Mouse (Mus musculus) kidney, adult 2 months (tissue): ENCODE results near the gene Senp7. TPM values are rescaled to one million over a fixed set of nuclear protein-coding genes. Genes with fewer than 3 reads are reported as not detected.

ENCODE experiments used
- DNase-seq: peaks from one replicate; pipeline ENCODE4 v3.0.0; 2021
- H3K27ac ChIP-seq: fragments of 200-500 bp; 2 replicates; pipeline ENCODE4 v1.5.1; 2012; ENCODE audit warnings: low read depth, low read length, control low read depth, inconsistent platforms; ENCODE audit not compliant: insufficient read depth
- H3K27me3 ChIP-seq: fragments of 200-500 bp; replicated peaks from 2 replicates; pipeline ENCODE4 v1.6.1; 2012; ENCODE audit warnings: mild to moderate bottlenecking, moderate library complexity, low read length, inconsistent platforms; ENCODE audit not compliant: control insufficient read depth, insufficient read depth
- H3K36me3 ChIP-seq: fragments of 200-500 bp; 2 replicates; pipeline ENCODE4 v1.6.1; 2012; ENCODE audit warnings: mild to moderate bottlenecking, moderate library complexity, low read length, inconsistent platforms; ENCODE audit not compliant: control insufficient read depth, insufficient read depth
- H3K4me1 ChIP-seq: fragments of 200-500 bp; 2 replicates; pipeline ENCODE4 v1.6.1; 2011; ENCODE audit warnings: low read length; ENCODE audit not compliant: control insufficient read depth, insufficient read depth
- H3K4me3 ChIP-seq: fragments of 200-500 bp; 2 replicates; pipeline ENCODE4 v1.5.1; 2011; ENCODE audit warnings: mild to moderate bottlenecking, low read depth, low read length, control low read depth; ENCODE audit not compliant: insufficient read depth
- CTCF ChIP-seq: fragments of 200-500 bp; conservative IDR thresholded peaks from 2 replicates; pipeline ENCODE4 v1.5.1; 2011; ENCODE audit warnings: low read depth, mild to moderate bottlenecking, control low read depth, low read length, moderate library complexity, mixed read lengths; ENCODE audit not compliant: insufficient read depth, insufficient read length
- POLR2A ChIP-seq: fragments of 200-500 bp; IDR thresholded peaks from one replicate; pipeline ENCODE4 v1.6.1; 2011; ENCODE audit warnings: low read depth, low read length, control low read depth
- WGBS: fragments of 180-500 bp; shearing (Covaris S2); methylation state at CpG from one replicate; pipeline ENCODE4 v1.1.7; 2018; 5-methylcytosine and 5-hydroxymethylcytosine counted together
- polyA plus RNA-seq: library from polyadenylated mRNA; depleted of rRNA; stranded (reverse); fragments of >200 nt; gene quantifications from 2 replicates; pipeline ENCODE4 v1.2.3, GENCODE M21; 2012; rRNA removed

Gene Senp7
- polyA plus RNA-seq, 1 experiment: 3.1 TPM

DNA sequence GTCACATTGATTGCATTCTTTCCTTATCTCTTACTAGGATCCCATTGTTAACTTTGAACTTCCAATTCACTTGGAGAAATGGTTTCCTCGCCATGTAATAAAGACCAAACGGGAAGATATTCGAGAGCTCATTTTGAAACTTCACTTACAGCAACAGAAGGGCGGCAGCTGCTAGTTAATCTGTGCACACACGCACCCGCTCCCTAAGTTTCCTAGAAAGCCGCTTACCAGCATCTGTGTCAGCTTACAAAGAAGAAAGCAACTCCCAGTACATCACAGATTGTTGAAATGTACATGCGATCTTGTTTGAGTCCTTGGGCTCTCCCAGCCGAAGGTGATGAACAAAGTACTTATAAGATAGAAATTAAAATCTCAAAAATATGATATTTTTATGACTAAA lies 140.1 kb downstream of the Senp7 start:
- no peak overlapping the region for H3K27ac ChIP-seq
- no peaks in the 10 kb centered on the region for H3K4me1 ChIP-seq
- no peaks in the 10 kb centered on the region for H3K27me3 ChIP-seq
- H3K36me3 ChIP-seq: peaks cover 5% of the 10 kb centered on the region
- WGBS: 92% methylated on average over 9 of the region's 9 CpGs
- TF ChIP-seq POLR2A: no peak
- TF ChIP-seq CTCF: no peak
- no peak overlapping the region for H3K4me3 ChIP-seq
- DNase-seq: no peak

DNA sequence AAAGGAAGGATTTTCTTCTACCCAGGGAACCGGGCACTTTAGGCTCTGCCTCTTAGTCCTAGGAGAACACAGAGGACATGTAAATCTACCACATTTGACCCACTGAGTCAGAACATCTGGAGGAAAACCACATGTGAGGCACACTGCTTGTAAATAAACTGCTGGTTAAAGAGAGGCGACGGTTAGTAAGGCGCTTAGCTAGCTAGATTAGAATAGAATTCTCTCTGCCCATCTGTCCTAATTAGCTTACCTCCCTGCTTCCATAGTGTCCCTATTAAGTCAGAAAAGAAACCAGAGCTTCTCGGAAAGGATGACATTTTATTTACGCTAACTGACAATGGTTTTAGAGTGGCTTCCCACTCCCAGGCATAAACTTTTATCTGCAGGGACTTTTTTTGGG lies 155.9 kb downstream of the Senp7 start, which contains the start of gene Impg2:
TSS of gene Impg2 (plus strand) at position 263 of the 400 bp plus-strand sequence.
- TF ChIP-seq POLR2A: no peak
- no peak for TF ChIP-seq CTCF
- Histone ChIP-seq H3K36me3 (no peaks in the 10 kb centered on the region), H3K4me3 (no peak within 1 kb of the TSS), H3K27ac (no peak within 1 kb of the TSS), H3K27me3 (no peaks in the 10 kb centered on the region), H3K4me1 (no peaks in the 10 kb centered on the region)
- no peak for DNase-seq
- WGBS: 62% methylated on average over 6 of the region's 6 CpGs

- TF ChIP-seq CTCF (no peak), POLR2A (no peak)
- H3K27me3 ChIP-seq: no peaks in the 10 kb centered on the region
- 29% methylated on average over 3 of the region's 3 CpGs for WGBS
- no peak overlapping the region for H3K4me3 ChIP-seq
- peak; percentile 25 for DNase-seq
- no peaks in the 10 kb centered on the region for H3K36me3 ChIP-seq
- H3K4me1 ChIP-seq: no peaks in the 10 kb centered on the region
- no peak overlapping the region for H3K27ac ChIP-seq
Observed at GRCm38 (mm10) chr16:56212740-56213139, 164.6 kb downstream of the Senp7 start.

- DNase-seq: no peak
- TF ChIP-seq POLR2A (no peak), CTCF (no peak)
- no peak overlapping the region for H3K4me3 ChIP-seq
- H3K36me3 ChIP-seq: no peaks in the 10 kb centered on the region
- H3K4me1 ChIP-seq: no peaks in the 10 kb centered on the region
- H3K27me3 ChIP-seq: no peaks in the 10 kb centered on the region
- H3K27ac ChIP-seq: no peak overlapping the region
Observed at GRCm38 (mm10) chr16:56227686-56228085, 179.5 kb downstream of the Senp7 start.

- H3K36me3 ChIP-seq: no peaks in the 10 kb centered on the region
- H3K4me1 ChIP-seq: no peaks in the 10 kb centered on the region
- DNase-seq: no peak
- H3K4me3 ChIP-seq: no peak overlapping the region
- WGBS: 36% methylated on average over 2 of the region's 2 CpGs
- TF ChIP-seq POLR2A (no peak), CTCF (no peak)
- H3K27ac ChIP-seq: no peak overlapping the region
- no peaks in the 10 kb centered on the region for H3K27me3 ChIP-seq
Observed at GRCm38 (mm10) chr16:56229455-56229854, 181.3 kb downstream of the Senp7 start.

DNA sequence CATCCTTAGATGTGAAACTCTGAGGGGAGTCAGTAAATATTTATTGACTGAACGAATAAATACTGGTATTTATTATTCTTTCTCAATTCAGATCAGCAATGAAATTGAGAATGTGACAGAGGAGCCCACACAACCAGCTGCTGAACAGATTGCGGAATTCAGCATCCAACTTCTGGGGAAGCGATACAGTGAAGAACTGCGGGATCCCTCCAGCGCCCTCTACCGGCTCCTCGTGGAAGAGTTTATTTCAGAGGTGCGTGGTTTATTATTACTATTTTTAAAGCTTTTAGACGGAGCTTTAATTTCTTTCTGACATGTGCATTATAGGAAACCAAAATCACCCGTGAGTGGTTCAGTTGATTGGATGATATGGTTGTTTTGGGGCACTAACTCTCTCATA lies 183.2 kb downstream of the Senp7 start:
- DNase-seq: no peak

DNA sequence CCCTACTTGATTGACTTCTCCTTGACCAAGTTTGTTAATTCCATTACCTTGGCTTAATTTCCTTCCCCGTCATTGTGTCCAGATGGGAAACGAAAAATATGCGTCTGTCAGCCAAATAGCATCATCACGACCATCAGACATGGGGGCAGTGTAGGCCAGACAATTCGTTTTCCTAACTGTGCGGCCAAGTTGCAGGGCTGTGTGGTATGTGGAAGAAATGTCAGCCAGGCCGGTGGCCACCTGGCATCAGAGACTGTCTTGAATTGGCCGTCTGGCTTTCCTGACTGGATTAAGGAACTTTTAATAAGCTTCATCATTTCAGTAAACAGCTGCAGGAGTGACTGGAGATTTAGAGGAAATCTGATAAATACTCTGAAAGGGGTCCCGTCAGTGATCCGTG lies 184.6 kb downstream of the Senp7 start:
- Histone ChIP-seq H3K36me3 (no peaks in the 10 kb centered on the region), H3K27me3 (no peaks in the 10 kb centered on the region), H3K4me1 (no peaks in the 10 kb centered on the region), H3K27ac (no peak overlapping the region), H3K4me3 (no peak overlapping the region)
- 69% methylated on average over 10 of the region's 10 CpGs for WGBS
- no peak for DNase-seq
- TF ChIP-seq CTCF (no peak), POLR2A (no peak)

More for the DNA sequence above, 183.2 kb downstream of the Senp7 start:
- Histone ChIP-seq H3K36me3 (no peaks in the 10 kb centered on the region), H3K27me3 (no peaks in the 10 kb centered on the region), H3K27ac (no peak overlapping the region), H3K4me3 (no peak overlapping the region), H3K4me1 (no peaks in the 10 kb centered on the region)
- TF ChIP-seq CTCF (peak; percentile 36), POLR2A (no peak)
- WGBS: 67% methylated on average over 10 of the region's 10 CpGs

Other genes with a start within 250 kb of the Senp7 start
- 4.7 and 5.2 TPM in 2 replicates for gene Nfkbiz, start 209.4 kb upstream of the Senp7 start, polyA plus RNA-seq
- gene Nxpe3, start 153.1 kb upstream of the Senp7 start, polyA plus RNA-seq: 4.6 and 4.9 TPM in 2 replicates
- gene Cep97, start 113.5 kb upstream of the Senp7 start, polyA plus RNA-seq: 1.5 and 2.5 TPM in 2 replicates
- 175 and 226 TPM in 2 replicates for gene Rpl24, start 82.1 kb upstream of the Senp7 start, polyA plus RNA-seq
- 2.9 and 3.2 TPM in 2 replicates for gene Zbtb11, start 74.5 kb upstream of the Senp7 start, polyA plus RNA-seq
- 16.3 and 24.6 TPM in 2 replicates for gene Pcnp, start 18.6 kb upstream of the Senp7 start, polyA plus RNA-seq
- 2.9 and 3.3 TPM in 2 replicates for gene Trmt10c, start 10.5 kb upstream of the Senp7 start, polyA plus RNA-seq
- 0.17 and 0.19 TPM in 2 replicates for gene Impg2, start 156.0 kb downstream of the Senp7 start, polyA plus RNA-seq